Mouse (Mus musculus): ENCODE data around the gene Lingo2. TPM values are rescaled to one million over a fixed set of nuclear protein-coding genes. Genes with fewer than 3 reads are reported as not detected.

Lingo2 gene
- polyA plus RNA-seq, 1 experiment from 2014 or later, result 8.2 TPM

- 65% methylated on average over 2 of the region's 2 CpGs for WGBS
- H3K36me3 ChIP-seq, result no peaks in the 10 kb centered on the region
- H3K9ac ChIP-seq, result no peak overlapping the region
- H3K27me3 ChIP-seq, result no peaks in the 10 kb centered on the region
- H3K9me3 ChIP-seq, result no peaks in the 10 kb centered on the region
- H3K4me2 ChIP-seq (replicated peaks), result no peak overlapping the region
- H3K4me1 ChIP-seq, result no peaks in the 10 kb centered on the region
- no peak overlapping the region for H3K4me3 ChIP-seq
- no peak overlapping the region for H3K27ac ChIP-seq
- ATAC-seq (ENCODE audit: insufficient number of reproducible peaks, insufficient read depth, low FRiP score, low TSS enrichment), result no peak
Measured at GRCm38 (mm10) chr4:36533895-36534294, 417.7 kb downstream of the Lingo2 start.

GRCm38 (mm10) chr4:36490255-36490654 is 461.3 kb downstream of the Lingo2 start:
- WGBS, result 78% methylated on average over 1 of the region's 1 CpGs

GRCm38 (mm10) chr4:36435211-36435610 is 516.3 kb downstream of the Lingo2 start:
- no peak overlapping the region for H3K9ac ChIP-seq
- H3K36me3 ChIP-seq, result no peaks in the 10 kb centered on the region
- H3K27ac ChIP-seq, result no peak overlapping the region
- no peaks in the 10 kb centered on the region for H3K9me3 ChIP-seq
- H3K27me3 ChIP-seq, result no peaks in the 10 kb centered on the region
- no peak overlapping the region for H3K4me2 ChIP-seq (replicated peaks)
- H3K4me1 ChIP-seq, result no peaks in the 10 kb centered on the region
- no peak overlapping the region for H3K4me3 ChIP-seq
- ATAC-seq (ENCODE audit: insufficient number of reproducible peaks, insufficient read depth, low FRiP score, low TSS enrichment), result no peak
- WGBS, result 92% methylated on average over 3 of the region's 3 CpGs

More at GRCm38 (mm10) chr4:36490255-36490654, 461.3 kb downstream of the Lingo2 start:
- Histone ChIP-seq H3K4me2 (replicated peaks) (no peak overlapping the region), H3K9ac (no peak overlapping the region), H3K9me3 (no peaks in the 10 kb centered on the region), H3K4me3 (no peak overlapping the region), H3K4me1 (no peaks in the 10 kb centered on the region), H3K27ac (no peak overlapping the region), H3K27me3 (no peaks in the 10 kb centered on the region), H3K36me3 (no peaks in the 10 kb centered on the region)
- no peak for ATAC-seq (ENCODE audit: insufficient number of reproducible peaks, insufficient read depth, low FRiP score, low TSS enrichment)

GRCm38 (mm10) chr4:36426192-36426591 is 525.4 kb downstream of the Lingo2 start:
- H3K27me3 ChIP-seq, result no peaks in the 10 kb centered on the region
- H3K4me1 ChIP-seq, result no peaks in the 10 kb centered on the region
- no peak for ATAC-seq (ENCODE audit: insufficient number of reproducible peaks, insufficient read depth, low FRiP score, low TSS enrichment)
- no peak overlapping the region for H3K4me2 ChIP-seq (replicated peaks)
- WGBS, result 57% methylated on average over 5 of the region's 5 CpGs
- H3K9me3 ChIP-seq, result no peaks in the 10 kb centered on the region
- H3K27ac ChIP-seq, result no peak overlapping the region
- H3K4me3 ChIP-seq, result no peak overlapping the region
- H3K36me3 ChIP-seq, result no peaks in the 10 kb centered on the region
- no peak overlapping the region for H3K9ac ChIP-seq

GRCm38 (mm10) chr4:36407350-36407749 is 544.2 kb downstream of the Lingo2 start:
- Histone ChIP-seq H3K36me3 (no peaks in the 10 kb centered on the region), H3K4me3 (no peak overlapping the region), H3K27ac (no peak overlapping the region), H3K9me3 (no peaks in the 10 kb centered on the region), H3K9ac (no peak overlapping the region), H3K4me1 (no peaks in the 10 kb centered on the region), H3K27me3 (no peaks in the 10 kb centered on the region), H3K4me2 (replicated peaks) (no peak overlapping the region)
- 97% methylated on average over 3 of the region's 3 CpGs for WGBS
- no peak for ATAC-seq (ENCODE audit: insufficient number of reproducible peaks, insufficient read depth, low FRiP score, low TSS enrichment)

GRCm38 (mm10) chr4:36368925-36369324 is 582.6 kb downstream of the Lingo2 start:
- WGBS, result 90% methylated on average over 3 of the region's 3 CpGs
- H3K36me3 ChIP-seq, result no peaks in the 10 kb centered on the region
- H3K9ac ChIP-seq, result no peak overlapping the region
- H3K4me1 ChIP-seq, result no peaks in the 10 kb centered on the region
- H3K27ac ChIP-seq, result no peak overlapping the region
- H3K4me3 ChIP-seq, result no peak overlapping the region
- no peaks in the 10 kb centered on the region for H3K9me3 ChIP-seq
- H3K27me3 ChIP-seq, result no peaks in the 10 kb centered on the region
- no peak for ATAC-seq (ENCODE audit: insufficient number of reproducible peaks, insufficient read depth, low FRiP score, low TSS enrichment)
- H3K4me2 ChIP-seq (replicated peaks), result no peak overlapping the region

GRCm38 (mm10) chr4:36354401-36354800 is 597.1 kb downstream of the Lingo2 start:
- no peak overlapping the region for H3K9ac ChIP-seq
- no peak for ATAC-seq (ENCODE audit: insufficient number of reproducible peaks, insufficient read depth, low FRiP score, low TSS enrichment)
- no peaks in the 10 kb centered on the region for H3K27me3 ChIP-seq
- H3K36me3 ChIP-seq, result no peaks in the 10 kb centered on the region
- no peaks in the 10 kb centered on the region for H3K9me3 ChIP-seq
- no peak overlapping the region for H3K27ac ChIP-seq
- no peaks in the 10 kb centered on the region for H3K4me1 ChIP-seq
- no peak overlapping the region for H3K4me3 ChIP-seq
- no peak overlapping the region for H3K4me2 ChIP-seq (replicated peaks)
- 74% methylated on average over 2 of the region's 2 CpGs for WGBS

- H3K27ac ChIP-seq, result no peak overlapping the region
- 71% methylated on average over 1 of the region's 1 CpGs for WGBS
- H3K9me3 ChIP-seq, result no peaks in the 10 kb centered on the region
- no peak for ATAC-seq (ENCODE audit: insufficient number of reproducible peaks, insufficient read depth, low FRiP score, low TSS enrichment)
- H3K9ac ChIP-seq, result no peak overlapping the region
- no peaks in the 10 kb centered on the region for H3K27me3 ChIP-seq
- H3K4me2 ChIP-seq (replicated peaks), result no peak overlapping the region
- no peaks in the 10 kb centered on the region for H3K4me1 ChIP-seq
- no peaks in the 10 kb centered on the region for H3K36me3 ChIP-seq
- no peak overlapping the region for H3K4me3 ChIP-seq
Measured at GRCm38 (mm10) chr4:36331741-36332140, 619.8 kb downstream of the Lingo2 start.

GRCm38 (mm10) chr4:36325603-36326002 is 625.9 kb downstream of the Lingo2 start:
- Histone ChIP-seq H3K27me3 (no peaks in the 10 kb centered on the region), H3K36me3 (no peaks in the 10 kb centered on the region), H3K4me1 (no peaks in the 10 kb centered on the region), H3K4me2 (replicated peaks) (no peak overlapping the region), H3K9me3 (no peaks in the 10 kb centered on the region), H3K9ac (no peak overlapping the region), H3K4me3 (no peak overlapping the region), H3K27ac (no peak overlapping the region)
- no peak for ATAC-seq (ENCODE audit: insufficient number of reproducible peaks, insufficient read depth, low FRiP score, low TSS enrichment)

GRCm38 (mm10) chr4:36313067-36313466 is 638.5 kb downstream of the Lingo2 start:
- H3K27me3 ChIP-seq, result no peaks in the 10 kb centered on the region

GRCm38 (mm10) chr4:36311431-36311830 is 640.1 kb downstream of the Lingo2 start:
- H3K4me3 ChIP-seq, result no peak overlapping the region
- no peaks in the 10 kb centered on the region for H3K9me3 ChIP-seq
- H3K9ac ChIP-seq, result no peak overlapping the region
- H3K27me3 ChIP-seq, result no peaks in the 10 kb centered on the region
- no peak overlapping the region for H3K27ac ChIP-seq
- 83% methylated on average over 6 of the region's 6 CpGs for WGBS
- H3K4me2 ChIP-seq (replicated peaks), result no peak overlapping the region
- ATAC-seq (ENCODE audit: insufficient number of reproducible peaks, insufficient read depth, low FRiP score, low TSS enrichment), result no peak
- no peaks in the 10 kb centered on the region for H3K36me3 ChIP-seq
- H3K4me1 ChIP-seq, result no peaks in the 10 kb centered on the region

More at GRCm38 (mm10) chr4:36313067-36313466, 638.5 kb downstream of the Lingo2 start:
- H3K4me1 ChIP-seq, result no peaks in the 10 kb centered on the region
- H3K4me2 ChIP-seq (replicated peaks), result no peak overlapping the region
- H3K36me3 ChIP-seq, result no peaks in the 10 kb centered on the region
- no peaks in the 10 kb centered on the region for H3K9me3 ChIP-seq
- 76% methylated on average over 2 of the region's 2 CpGs for WGBS
- H3K9ac ChIP-seq, result no peak overlapping the region
- H3K27ac ChIP-seq, result no peak overlapping the region
- no peak for ATAC-seq (ENCODE audit: insufficient number of reproducible peaks, insufficient read depth, low FRiP score, low TSS enrichment)
- no peak overlapping the region for H3K4me3 ChIP-seq

GRCm38 (mm10) chr4:36305228-36305627 is 646.3 kb downstream of the Lingo2 start:
- H3K36me3 ChIP-seq, result no peaks in the 10 kb centered on the region
- no peak overlapping the region for H3K4me2 ChIP-seq (replicated peaks)
- no peaks in the 10 kb centered on the region for H3K27me3 ChIP-seq
- H3K9me3 ChIP-seq, result no peaks in the 10 kb centered on the region
- H3K9ac ChIP-seq, result no peak overlapping the region
- ATAC-seq (ENCODE audit: insufficient number of reproducible peaks, insufficient read depth, low FRiP score, low TSS enrichment), result no peak
- H3K27ac ChIP-seq, result no peak overlapping the region
- WGBS, result 95% methylated on average over 1 of the region's 1 CpGs
- H3K4me1 ChIP-seq, result no peaks in the 10 kb centered on the region
- H3K4me3 ChIP-seq, result no peak overlapping the region

GRCm38 (mm10) chr4:36289701-36290053 is 661.9 kb downstream of the Lingo2 start:
- Histone ChIP-seq H3K9ac (no peak overlapping the region), H3K27me3 (no peaks in the 10 kb centered on the region), H3K27ac (no peak overlapping the region), H3K9me3 (no peaks in the 10 kb centered on the region), H3K4me2 (replicated peaks) (peak overlapping the region; percentile 40), H3K4me3 (no peak overlapping the region), H3K4me1 (no peaks in the 10 kb centered on the region), H3K36me3 (no peaks in the 10 kb centered on the region)
- no peak for ATAC-seq (ENCODE audit: insufficient number of reproducible peaks, insufficient read depth, low FRiP score, low TSS enrichment)
- 69% methylated on average over 8 of the region's 8 CpGs for WGBS
